Mouse (Mus musculus) liver, postnatal 0 days (tissue): ENCODE measurements around the gene Myo7a. TPM values are rescaled to one million over a fixed set of nuclear protein-coding genes. Genes with fewer than 3 reads are reported as not detected.

Experiments
- ATAC-seq: fragments of 200-750 bp; cut with Nextera tagmentation; 2 replicates; pipeline ENCODE4 v1.8.0; 2017; ENCODE audit warnings: mild to moderate bottlenecking, moderate library complexity
- DNase-seq: peaks from one replicate; pipeline ENCODE4 v3.0.0-alpha.2; 2016
- H3K27ac ChIP-seq: fragments of 300-500 bp; sonication (generic); 2 replicates; pipeline ENCODE4 v1.5.1; 2014; ENCODE audit warnings: antibody characterized with exemption, moderate library complexity, mild to moderate bottlenecking, low read depth
- H3K27me3 ChIP-seq: fragments of 300-500 bp; sonication (generic); 2 replicates; pipeline ENCODE4 v1.6.1; 2014; ENCODE audit warnings: low read length, control low read depth, mixed read lengths; ENCODE audit not compliant: insufficient read depth
- H3K36me3 ChIP-seq: fragments of 300-500 bp; sonication (generic); replicated peaks from 2 replicates; pipeline ENCODE4 v1.6.1; 2014; ENCODE audit warnings: mild to moderate bottlenecking, control low read depth, low read length, moderate library complexity, mixed read lengths; ENCODE audit not compliant: insufficient read depth
- H3K4me1 ChIP-seq: fragments of 300-500 bp; sonication (generic); 2 replicates; pipeline ENCODE4 v1.6.1; 2014; ENCODE audit warnings: antibody characterized with exemption, mild to moderate bottlenecking, control low read depth; ENCODE audit not compliant: insufficient read depth
- H3K4me2 ChIP-seq: fragments of 300-500 bp; sonication (generic); 2 replicates; pipeline ENCODE4 v1.6.1; 2014; ENCODE audit warnings: low read depth, mild to moderate bottlenecking, low read length, moderate library complexity, mixed read lengths
- H3K4me3 ChIP-seq: fragments of 300-500 bp; sonication (generic); 2 replicates; pipeline ENCODE4 v1.5.1; 2014; ENCODE audit warnings: low read depth, low read length
- H3K9ac ChIP-seq: fragments of 300-500 bp; sonication (generic); replicated peaks from 2 replicates; pipeline ENCODE4 v1.6.1; 2014; ENCODE audit warnings: mild to moderate bottlenecking, moderate library complexity
- H3K9me3 ChIP-seq: fragments of 300-500 bp; sonication (generic); 2 replicates; pipeline ENCODE4 v1.6.1; 2016; ENCODE audit warnings: mild to moderate bottlenecking, control low read depth, low read length, mixed read lengths
- CTCF ChIP-seq: sonication (generic); IDR thresholded peaks from 2 replicates; pipeline ENCODE4 v1.5.1; 2016; ENCODE audit warnings: antibody characterized with exemption, low read depth
- EP300 ChIP-seq: IDR thresholded peaks from 2 replicates; pipeline ENCODE4 v1.6.1; 2016; ENCODE audit warnings: antibody characterized with exemption, low read depth, mild to moderate bottlenecking
- WGBS: fragments of 180-500 bp; shearing (Covaris S2); extraction: QIAGEN DNeasy Blood & Tissue Kit; methylation state at CpG from one replicate; pipeline ENCODE4 v1.1.7; 2014; ENCODE audit not compliant: insufficient replicate concordance; 5-methylcytosine and 5-hydroxymethylcytosine counted together
- polyA plus RNA-seq: library from polyadenylated mRNA; unstranded; fragments of >200 nt; fragmentation: Nextera tagmentation; extraction: Ambion mirVana; gene quantifications from 2 replicates; pipeline ENCODE4 v1.2.1, GENCODE M21; 2015

Myo7a gene
- polyA plus RNA-seq, 1 experiment from 2014 or later, result 7.6 TPM

DNA sequence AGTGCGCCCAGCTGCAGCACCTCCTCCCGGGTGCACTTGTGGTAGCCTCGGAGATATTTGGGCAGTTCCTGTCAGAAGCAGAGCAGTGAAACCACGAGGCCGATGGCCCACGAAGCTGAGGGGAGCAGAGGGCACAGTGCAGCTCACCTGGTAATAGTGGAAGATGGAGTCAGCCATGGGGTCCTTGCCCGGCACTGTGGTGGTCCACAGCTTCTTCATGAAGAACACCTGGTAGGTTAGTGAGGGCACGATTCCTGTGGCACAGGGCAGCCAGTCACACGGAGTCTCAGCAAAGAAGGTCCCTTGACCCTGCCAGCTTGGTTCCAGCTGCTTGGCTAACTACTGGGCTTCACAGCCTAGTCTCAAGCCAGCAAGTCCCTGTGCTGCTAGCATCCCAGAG lies 64.9 kb downstream of the Myo7a start:
- Histone ChIP-seq H3K4me1 (no peaks in the 10 kb centered on the region), H3K9ac (no peak overlapping the region), H3K4me2 (no peak overlapping the region), H3K4me3 (no peak overlapping the region), H3K9me3 (no peaks in the 10 kb centered on the region), H3K27me3 (no peaks in the 10 kb centered on the region), H3K36me3 (peaks cover 42% of the 10 kb centered on the region), H3K27ac (no peak overlapping the region)
- WGBS, result 74% methylated on average over 9 of the region's 9 CpGs
- DNase-seq, result no peak
- no peak for ATAC-seq
- no peak for TF ChIP-seq EP300
- no peak for TF ChIP-seq CTCF

DNA sequence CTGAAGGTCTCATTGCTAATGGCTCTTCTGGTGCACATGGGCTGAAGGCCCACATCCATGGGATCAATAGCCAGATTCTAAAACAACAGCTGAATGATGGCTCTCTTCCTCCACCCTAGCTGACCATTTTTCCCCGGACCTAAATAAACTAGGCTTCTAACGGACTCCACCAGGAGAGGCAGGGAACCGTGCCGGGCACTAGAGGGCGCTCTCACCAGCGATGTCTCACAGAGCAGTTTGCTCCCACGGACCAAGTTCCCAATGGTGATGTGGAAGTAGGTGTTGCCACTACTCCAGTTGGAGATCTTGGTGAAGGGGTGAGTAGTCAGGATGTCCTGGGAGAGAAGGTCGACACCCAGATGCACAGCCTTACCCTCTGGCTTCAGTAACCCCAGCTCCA lies 67.3 kb downstream of the Myo7a start:
- Histone ChIP-seq H3K4me1 (peaks cover 4% of the 10 kb centered on the region; the same call in 1 of the 2 replicates), H3K27ac (no peak overlapping the region), H3K27me3 (no peaks in the 10 kb centered on the region), H3K4me3 (no peak overlapping the region), H3K9me3 (no peaks in the 10 kb centered on the region), H3K9ac (no peak overlapping the region), H3K4me2 (no peak overlapping the region), H3K36me3 (peaks cover 31% of the 10 kb centered on the region)
- WGBS, result 24% methylated on average over 8 of the region's 8 CpGs
- TF ChIP-seq EP300, result no peak
- peak; percentile 83 for TF ChIP-seq CTCF
- DNase-seq (peak; percentile 80), ATAC-seq (no peak)

DNA sequence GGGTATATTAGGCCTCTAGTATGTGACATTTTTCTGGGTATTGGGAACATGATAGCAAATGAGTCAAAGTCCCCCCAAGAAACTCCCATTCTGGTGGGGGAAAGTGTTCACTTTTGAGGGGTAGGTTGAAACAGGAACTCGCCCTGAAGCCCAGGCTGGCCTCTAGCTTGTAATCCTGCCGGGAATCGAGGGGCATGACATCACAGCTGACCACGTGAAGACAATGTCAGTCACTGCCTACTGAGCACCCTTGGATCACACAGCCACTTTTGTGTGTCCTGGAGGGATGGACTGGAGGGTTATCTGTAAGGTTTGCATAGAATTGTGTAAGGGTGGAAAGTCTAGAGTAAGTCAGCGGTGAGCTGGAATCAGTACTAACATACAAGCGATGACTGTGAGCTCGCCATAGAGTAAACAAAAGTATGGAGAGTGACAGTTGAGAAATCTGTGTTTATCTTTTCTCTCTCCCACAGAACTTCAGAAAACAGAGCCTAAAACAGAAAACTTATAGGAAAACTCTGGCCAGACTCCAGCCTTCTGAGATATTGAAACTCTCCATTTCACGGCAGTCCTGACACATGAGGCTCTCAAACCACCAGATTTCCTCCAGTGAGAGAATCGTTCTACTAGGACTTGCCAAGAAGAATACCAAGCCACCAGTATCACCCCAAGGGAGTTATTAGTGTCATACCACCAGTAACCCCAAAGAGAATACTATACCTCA lies 71.1 kb downstream of the Myo7a start:
- Histone ChIP-seq H3K4me2 (no peak overlapping the region), H3K4me3 (no peak overlapping the region), H3K4me1 (peaks cover 4% of the 10 kb centered on the region; the same call in 1 of the 2 replicates), H3K9me3 (no peaks in the 10 kb centered on the region), H3K36me3 (peaks cover 11% of the 10 kb centered on the region), H3K9ac (no peak overlapping the region), H3K27me3 (no peaks in the 10 kb centered on the region), H3K27ac (peak overlapping the region; percentile 87)
- 51% methylated on average over 9 of the region's 9 CpGs for WGBS
- DNase-seq (peak; percentile 69), ATAC-seq (peak; percentile 100)
- no peak for TF ChIP-seq EP300
- TF ChIP-seq CTCF, result no peak

DNA sequence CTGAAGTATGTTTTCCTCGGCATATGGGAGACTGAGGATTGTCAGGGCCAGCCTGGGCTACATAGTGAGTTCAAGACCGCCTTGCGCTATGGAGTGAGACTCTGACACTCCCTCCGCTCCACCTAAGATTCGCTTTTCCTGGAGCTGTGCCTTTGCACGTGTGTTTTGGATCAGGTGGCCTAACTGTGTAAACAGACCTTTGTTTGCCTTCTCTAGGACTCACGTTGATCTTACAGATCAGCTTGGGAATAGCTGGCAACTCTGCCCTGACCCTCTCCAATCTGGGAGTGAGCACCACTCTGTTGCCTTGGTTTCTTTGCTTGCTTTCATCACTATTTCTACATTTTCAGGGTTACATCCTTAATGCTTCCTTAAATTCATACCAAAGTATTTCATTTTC lies 116.7 kb downstream of the Myo7a start:
- Histone ChIP-seq H3K4me2 (no peak overlapping the region), H3K9me3 (no peaks in the 10 kb centered on the region), H3K9ac (no peak overlapping the region), H3K4me1 (peaks cover 2% of the 10 kb centered on the region; the same call in 1 of the 2 replicates), H3K27ac (no peak overlapping the region), H3K36me3 (no peaks in the 10 kb centered on the region), H3K27me3 (no peaks in the 10 kb centered on the region), H3K4me3 (no peak overlapping the region)
- ATAC-seq, result peak; percentile 80
- 58% methylated on average over 7 of the region's 7 CpGs for WGBS
- TF ChIP-seq CTCF (no peak), EP300 (no peak)
- DNase-seq, result peak; percentile 18

Other genes with a start within 250 kb of the Myo7a start
- gene Gdpd4, start 199.6 kb downstream of the Myo7a start, polyA plus RNA-seq, result not detected in 2 replicates
- 0.23 and 0.27 TPM in 2 replicates for gene Omp, start 26.0 kb upstream of the Myo7a start, polyA plus RNA-seq
- 4.4 and 4.5 TPM in 2 replicates for gene Capn5, start 58.8 kb upstream of the Myo7a start, polyA plus RNA-seq
- gene B3gnt6, start 80.0 kb upstream of the Myo7a start, polyA plus RNA-seq, result 0.05 TPM in 2 replicates
- 18.7 and 19.4 TPM in 2 replicates for gene Acer3, start 201.7 kb upstream of the Myo7a start, polyA plus RNA-seq
- 8.3 and 18.9 TPM in 2 replicates for gene Tsku, start 241.8 kb upstream of the Myo7a start, polyA plus RNA-seq